Mouse (Mus musculus): ENCODE results near the gene Tgif2lx1. TPM values are rescaled to one million over a fixed set of nuclear protein-coding genes. Genes with fewer than 3 reads are reported as not detected.
"Not testable (repeated sequence)": the region's sequence is repeated elsewhere in the genome, so short reads cannot be mapped to it uniquely, and the experiment has no call there.

Tgif2lx1 gene
- total RNA-seq (2017) = not detected in 3 replicates

- not testable (repeated sequence) for ATAC-seq (replicated peaks; ENCODE audit: insufficient number of reproducible peaks, low FRiP score, low TSS enrichment, poor library complexity, severe bottlenecking)
Measured at GRCm38 (mm10) chrX:118480637-118481036, at the start of gene Tgif2lx1. Tgif2lx1 (minus strand) TSS chrX:118480737.

Other genes starting within 250 kb of the Tgif2lx1 start
- gene Tgif2lx2, start 53.5 kb downstream of the Tgif2lx1 start, total RNA-seq (2017) = not detected in 3 replicates

All from monocyte, adult 5-6 weeks (primary cell).